Mouse (Mus musculus) erythroblast, embryonic 14.5 days (primary cell): ENCODE data around the gene Ogt. TPM values are rescaled to one million over a fixed set of nuclear protein-coding genes. Genes with fewer than 3 reads are reported as not detected.
A peak's percentile ranks its signal among the peaks of the same experiment; 100 is the strongest.

Experiments
- H3K27me3 ChIP-seq: 2 replicates; pipeline ENCODE4 v1.6.1; 2012; ENCODE audit warnings: inconsistent platforms; ENCODE audit not compliant: control insufficient read depth
- H3K36me3 ChIP-seq: 2 replicates; pipeline ENCODE4 v1.6.1; 2012; ENCODE audit warnings: mild to moderate bottlenecking, inconsistent platforms; ENCODE audit not compliant: control insufficient read depth
- H3K4me1 ChIP-seq: 2 replicates; pipeline ENCODE4 v1.6.1; 2012; ENCODE audit warnings: inconsistent platforms; ENCODE audit not compliant: control insufficient read depth
- H3K4me3 ChIP-seq: replicated peaks from 2 replicates; pipeline ENCODE3; 2012; ENCODE audit warnings: moderate library complexity, mild to moderate bottlenecking, inconsistent platforms
- H3K9me3 ChIP-seq: 2 replicates; pipeline ENCODE4 v1.6.1; 2012; ENCODE audit warnings: low read length, inconsistent platforms, mixed read lengths; ENCODE audit not compliant: control insufficient read depth
- GATA1 ChIP-seq: IDR thresholded peaks from 2 replicates; pipeline ENCODE4 v1.6.1; 2012; ENCODE audit warnings: low read length, inconsistent platforms, mixed read lengths
- TAL1 ChIP-seq: IDR thresholded peaks from 3 replicates; pipeline ENCODE4 v1.6.1; 2012; ENCODE audit warnings: low read length, inconsistent platforms, mixed read lengths
- polyA plus RNA-seq: library from polyadenylated mRNA; stranded (reverse); fragments of >175 nt; gene quantifications from 2 replicates; pipeline ENCODE4 v1.2.3, GENCODE M21; 2012

The Ogt gene
- polyA plus RNA-seq = 0.14 and 0.38 TPM in 2 replicates

GRCm38 (mm10) chrX:101639741-101640166, at the start of gene Ogt:
Gene Ogt, plus strand, starts transcription at chrX:101640060.
- H3K27me3 ChIP-seq = peaks cover 12% of the 10 kb centered on the region
- H3K4me3 ChIP-seq = peak within 1 kb of the TSS; percentile 78
- peaks cover 5% of the 10 kb centered on the region for H3K9me3 ChIP-seq
- H3K36me3 ChIP-seq = peaks cover 19% of the 10 kb centered on the region
- TF ChIP-seq TAL1 (no peak), GATA1 (no peak)
- H3K4me1 ChIP-seq = peaks cover 13% of the 10 kb centered on the region

- H3K4me3 ChIP-seq = no peak overlapping the region
- no peaks in the 10 kb centered on the region for H3K9me3 ChIP-seq
- TF ChIP-seq GATA1 (no peak), TAL1 (no peak)
- peaks cover 3% of the 10 kb centered on the region; the same call in 1 of the 2 replicates for H3K27me3 ChIP-seq
- H3K4me1 ChIP-seq = no peaks in the 10 kb centered on the region
- no peaks in the 10 kb centered on the region for H3K36me3 ChIP-seq
These were observed 23.7 kb upstream of the Ogt start for GRCm38 (mm10) chrX:101616183-101616582.

DNA sequence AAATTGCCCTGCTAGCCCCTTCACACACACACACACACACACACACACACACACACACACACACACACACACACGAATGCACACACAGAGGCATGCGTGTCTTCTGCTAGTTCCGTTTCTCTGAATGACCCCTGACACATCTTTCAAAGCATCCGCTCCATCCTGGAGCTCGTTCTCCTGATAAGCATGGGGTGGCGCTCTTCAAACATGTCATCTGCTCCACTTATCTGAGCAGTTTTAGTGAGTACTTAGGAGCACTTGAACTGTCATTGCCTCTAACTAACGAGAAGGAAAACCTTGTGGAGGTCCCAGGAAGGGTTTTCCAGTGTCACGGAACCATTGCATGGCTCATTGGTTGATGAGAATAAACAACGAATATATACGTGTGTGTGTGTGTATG, 22.0 kb upstream of the Ogt start:
- Histone ChIP-seq H3K4me3 (no peak overlapping the region), H3K4me1 (no peaks in the 10 kb centered on the region), H3K27me3 (peaks cover 3% of the 10 kb centered on the region; the same call in 1 of the 2 replicates), H3K9me3 (no peaks in the 10 kb centered on the region), H3K36me3 (no peaks in the 10 kb centered on the region)
- no peak for TF ChIP-seq GATA1
- no peak for TF ChIP-seq TAL1

GRCm38 (mm10) chrX:101620317-101620716, 19.5 kb upstream of the Ogt start:
- TF ChIP-seq GATA1 = no peak
- no peak for TF ChIP-seq TAL1
- no peak overlapping the region for H3K4me3 ChIP-seq
- no peaks in the 10 kb centered on the region for H3K36me3 ChIP-seq
- no peaks in the 10 kb centered on the region for H3K4me1 ChIP-seq
- no peaks in the 10 kb centered on the region; the same call in 1 of the 2 replicates for H3K27me3 ChIP-seq
- no peaks in the 10 kb centered on the region for H3K9me3 ChIP-seq

DNA sequence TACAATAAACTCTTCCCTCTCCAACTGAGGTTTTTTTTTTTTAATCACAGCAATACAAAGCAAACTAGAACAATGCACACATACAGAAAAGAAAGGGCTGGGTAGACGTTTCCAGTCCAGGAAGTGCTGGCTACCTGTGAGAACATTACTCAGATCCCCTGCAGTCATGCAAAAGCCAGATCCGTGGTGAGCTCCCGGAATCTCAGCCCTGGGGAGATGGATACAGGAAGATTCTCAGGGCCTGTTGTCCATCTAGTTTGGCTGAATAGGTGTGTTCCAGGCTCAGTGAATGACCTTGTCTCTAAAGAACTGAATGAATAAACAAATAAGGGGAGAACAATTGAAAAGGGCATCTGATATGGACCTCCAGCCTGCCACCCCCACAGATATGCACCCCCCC, 17.3 kb upstream of the Ogt start:
- H3K36me3 ChIP-seq = no peaks in the 10 kb centered on the region
- no peak for TF ChIP-seq TAL1
- no peak for TF ChIP-seq GATA1
- no peaks in the 10 kb centered on the region for H3K9me3 ChIP-seq
- H3K4me1 ChIP-seq = no peaks in the 10 kb centered on the region
- no peak overlapping the region for H3K4me3 ChIP-seq
- H3K27me3 ChIP-seq = no peaks in the 10 kb centered on the region; the same call in 1 of the 2 replicates

DNA sequence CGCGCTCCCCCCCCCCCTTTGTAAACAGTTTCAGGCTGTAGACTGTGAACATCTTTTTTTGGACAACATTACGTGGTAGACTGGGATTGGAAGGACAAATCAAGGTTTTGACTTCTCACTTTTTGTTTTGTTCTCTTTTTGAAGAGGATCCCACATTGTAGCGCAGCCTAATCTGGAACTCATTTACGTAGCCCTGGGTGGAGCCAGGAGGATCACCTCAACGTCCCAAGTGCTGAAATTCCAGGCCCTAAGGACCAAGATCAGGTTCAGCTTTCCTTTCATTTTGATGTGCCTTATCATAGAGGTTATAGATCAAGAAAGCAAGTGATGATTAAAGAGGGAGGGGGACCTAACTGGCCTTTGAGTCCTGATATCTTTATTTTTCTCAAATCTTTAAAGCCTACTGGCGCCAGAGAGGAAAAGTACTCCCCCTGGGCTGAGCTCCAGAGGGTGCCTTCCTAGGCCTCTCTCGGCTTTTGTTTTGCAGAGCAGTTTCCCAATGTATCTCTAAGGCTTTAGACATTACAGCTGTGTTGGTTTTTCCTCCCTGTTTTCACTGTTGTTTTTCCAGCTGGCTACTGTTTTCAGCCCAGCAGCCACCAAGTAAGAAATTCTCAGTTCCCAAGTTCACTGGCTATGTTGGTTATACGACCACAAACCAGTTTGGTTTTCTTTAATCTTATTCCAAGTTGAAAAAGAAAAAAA, 2.9 kb upstream of the Ogt start:
- Histone ChIP-seq H3K4me3 (no peak overlapping the region), H3K4me1 (peaks cover 5% of the 10 kb centered on the region), H3K36me3 (no peaks in the 10 kb centered on the region), H3K9me3 (peaks cover 5% of the 10 kb centered on the region), H3K27me3 (peaks cover 12% of the 10 kb centered on the region)
- TF ChIP-seq TAL1 (no peak), GATA1 (no peak)

DNA sequence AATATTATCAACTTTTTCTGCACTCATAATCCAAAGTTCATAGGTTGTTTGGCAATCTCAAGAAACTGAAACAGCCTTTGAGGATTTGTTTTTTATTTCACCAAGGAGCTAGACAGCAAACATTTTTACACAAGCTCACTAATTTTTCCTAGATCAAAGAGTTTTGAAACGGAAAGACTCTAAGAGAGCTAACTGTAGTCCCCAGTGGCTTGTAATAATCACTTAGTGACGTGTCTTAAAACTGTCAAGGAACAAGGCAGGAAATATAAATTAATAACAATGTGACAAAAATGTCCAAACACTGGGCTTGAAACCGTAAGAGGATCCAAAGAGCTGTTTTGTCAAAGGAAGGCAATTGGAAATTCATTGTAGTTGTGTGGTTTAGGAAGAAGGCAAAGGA, 1.0 kb upstream of the Ogt start:
- Histone ChIP-seq H3K9me3 (peaks cover 5% of the 10 kb centered on the region), H3K4me3 (peak overlapping the region; percentile 78), H3K27me3 (peaks cover 12% of the 10 kb centered on the region), H3K4me1 (peaks cover 12% of the 10 kb centered on the region), H3K36me3 (peaks cover 13% of the 10 kb centered on the region)
- no peak for TF ChIP-seq TAL1
- TF ChIP-seq GATA1 = no peak

DNA sequence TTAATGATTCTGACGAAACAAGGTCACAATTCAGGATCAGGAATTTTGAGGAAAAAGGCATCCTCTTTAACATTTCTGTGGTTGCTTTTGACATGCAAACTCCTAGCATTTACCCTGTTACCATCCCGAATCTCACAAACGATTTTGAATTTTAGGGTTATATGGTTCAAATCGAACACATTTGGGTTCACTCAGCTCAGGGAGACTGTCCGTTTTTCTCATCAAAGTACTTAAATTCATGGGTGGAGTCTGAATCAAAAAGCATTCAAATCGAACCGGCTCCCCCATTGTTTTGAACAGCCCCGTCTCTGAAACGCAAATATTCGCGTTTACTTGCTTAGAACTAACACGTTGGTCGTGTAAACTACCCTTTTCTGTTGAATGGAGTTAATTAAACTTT, 554 bp upstream of the Ogt start:
- H3K9me3 ChIP-seq = peaks cover 5% of the 10 kb centered on the region

DNA sequence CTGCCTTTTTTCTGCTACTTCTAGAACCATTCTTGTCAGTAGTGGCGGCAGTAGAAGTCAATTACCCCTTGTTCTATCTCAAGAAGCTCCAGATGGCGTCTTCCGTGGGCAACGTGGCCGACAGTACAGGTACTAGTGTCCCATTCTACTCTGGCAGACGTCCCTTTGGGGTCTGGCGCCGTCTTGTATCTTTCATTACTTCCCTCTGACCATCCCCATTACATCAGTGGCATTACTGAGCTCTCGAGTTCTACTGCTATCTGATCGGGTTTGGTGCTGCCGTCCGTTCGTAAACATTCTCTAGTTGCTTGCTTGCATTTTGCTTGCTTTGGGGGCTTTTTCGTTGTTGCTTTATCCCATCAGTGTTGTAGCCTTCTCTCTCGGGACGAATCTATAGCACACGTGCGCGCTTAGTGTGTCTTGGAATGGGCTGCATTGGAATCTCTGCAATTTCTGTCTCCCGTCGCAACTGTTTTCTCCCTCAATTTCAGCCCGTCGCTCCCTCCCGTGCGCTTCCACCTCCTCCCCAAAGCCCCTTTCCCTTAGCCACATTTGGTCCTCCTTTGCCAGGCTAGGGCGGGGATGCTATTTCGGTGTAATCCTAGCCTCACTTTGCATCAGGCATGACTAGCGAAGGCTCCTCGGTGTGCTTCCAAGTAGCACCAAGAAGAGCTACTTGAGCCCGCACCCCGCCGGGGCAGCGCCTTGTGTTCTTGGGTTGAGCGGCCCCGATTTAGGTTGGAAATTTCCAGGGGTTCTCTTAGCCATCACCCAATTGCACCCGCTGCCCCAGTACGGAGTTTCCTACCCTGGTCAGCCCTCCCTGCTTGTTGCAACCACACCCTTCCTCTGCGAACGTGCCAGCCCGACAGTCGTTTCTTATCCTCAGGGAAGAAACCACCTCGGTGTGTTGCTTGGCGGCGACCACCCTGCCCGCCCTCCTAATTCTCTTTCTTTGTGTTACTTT, 617 bp downstream of the Ogt start:
- H3K4me1 ChIP-seq = peaks cover 16% of the 10 kb centered on the region
- peak overlapping the region; percentile 78 for H3K4me3 ChIP-seq
- TF ChIP-seq GATA1 (peak; percentile 87), TAL1 (no peak)
- H3K27me3 ChIP-seq = peaks cover 12% of the 10 kb centered on the region
- H3K9me3 ChIP-seq = peaks cover 5% of the 10 kb centered on the region
- H3K36me3 ChIP-seq = peaks cover 26% of the 10 kb centered on the region

More for the DNA sequence above, 554 bp upstream of the Ogt start:
- Histone ChIP-seq H3K27me3 (peaks cover 12% of the 10 kb centered on the region), H3K36me3 (peaks cover 17% of the 10 kb centered on the region), H3K4me3 (peak overlapping the region; percentile 78), H3K4me1 (peaks cover 13% of the 10 kb centered on the region)
- TF ChIP-seq TAL1 (no peak), GATA1 (no peak)
